Mouse (Mus musculus): ENCODE data around the gene Gm9268. TPM values are rescaled to one million over a fixed set of nuclear protein-coding genes. Genes with fewer than 3 reads are reported as not detected.
"Not testable (repeated sequence)": the region's sequence is repeated elsewhere in the genome, so short reads cannot be mapped to it uniquely, and the experiment has no call there.

Gene Gm9268
- total RNA-seq (2015): not detected in 2 replicates
- total RNA-seq (2017): not detected in 2 replicates

DNA sequence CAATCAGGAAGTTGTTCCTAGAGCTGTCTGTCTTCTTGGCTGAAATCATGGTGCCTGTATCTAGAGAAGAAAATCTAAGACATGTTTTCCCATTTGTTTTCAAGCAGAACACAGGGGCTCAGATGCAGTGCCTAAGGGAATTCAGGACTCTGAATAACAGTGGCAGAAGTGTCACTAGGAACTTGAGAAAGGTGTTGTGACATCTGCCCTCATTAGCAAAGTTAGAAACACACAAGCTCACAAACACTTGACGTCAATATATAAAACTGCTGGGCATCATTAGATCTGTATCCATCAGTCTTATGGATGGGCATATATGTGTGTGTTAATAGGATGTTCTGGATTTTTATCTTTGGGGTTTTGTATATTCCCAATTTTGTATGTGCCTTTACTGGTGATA is at the start of gene Gm9268:
Gene Gm9268 (plus strand): TSS at position 301 of the 400 bp plus-strand sequence.
- not testable (repeated sequence) for ATAC-seq (replicated peaks; ENCODE audit: poor library complexity)

DNA sequence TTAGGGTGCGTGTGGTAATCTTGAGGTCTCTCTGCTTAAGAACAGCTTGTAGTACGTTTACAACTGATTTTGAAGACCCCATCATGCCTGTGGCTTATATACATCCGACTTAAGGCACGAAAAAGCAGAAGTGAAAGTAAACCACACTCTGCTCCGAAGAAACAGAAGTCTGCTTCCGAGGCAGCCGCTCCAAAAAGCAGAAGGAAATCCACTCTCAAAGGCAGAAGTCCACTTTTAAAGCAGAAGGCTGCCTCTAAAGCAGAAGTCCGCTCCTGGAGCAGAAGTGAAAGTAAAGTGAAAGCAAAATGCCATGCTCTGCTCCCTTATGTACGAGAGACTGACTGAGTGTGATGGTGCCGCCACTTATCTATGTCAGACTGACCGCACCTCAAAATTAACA is 38.5 kb upstream of the Gm9268 start:
- ATAC-seq (replicated peaks; ENCODE audit: poor library complexity): peak; percentile 99

DNA sequence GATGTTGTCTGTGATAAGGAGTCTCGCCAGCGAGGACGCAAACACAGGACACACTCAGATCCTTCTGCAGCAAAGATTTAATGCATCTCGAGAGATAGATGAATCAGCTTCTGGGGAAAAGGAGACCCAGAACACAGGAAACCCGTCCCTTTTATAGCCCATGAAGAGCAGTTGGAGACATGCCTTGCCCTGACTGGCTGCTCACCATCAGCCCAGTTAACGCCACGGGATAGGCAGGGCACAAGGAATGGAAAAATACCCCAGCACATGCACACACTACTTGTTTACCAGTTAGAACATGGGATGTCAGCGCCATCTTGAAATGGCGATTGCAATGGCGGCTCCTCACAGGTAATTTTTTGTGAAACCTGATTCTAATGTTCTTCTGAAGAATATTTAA is 37.8 kb upstream of the Gm9268 start:
- ATAC-seq (replicated peaks; ENCODE audit: poor library complexity): no peak

DNA sequence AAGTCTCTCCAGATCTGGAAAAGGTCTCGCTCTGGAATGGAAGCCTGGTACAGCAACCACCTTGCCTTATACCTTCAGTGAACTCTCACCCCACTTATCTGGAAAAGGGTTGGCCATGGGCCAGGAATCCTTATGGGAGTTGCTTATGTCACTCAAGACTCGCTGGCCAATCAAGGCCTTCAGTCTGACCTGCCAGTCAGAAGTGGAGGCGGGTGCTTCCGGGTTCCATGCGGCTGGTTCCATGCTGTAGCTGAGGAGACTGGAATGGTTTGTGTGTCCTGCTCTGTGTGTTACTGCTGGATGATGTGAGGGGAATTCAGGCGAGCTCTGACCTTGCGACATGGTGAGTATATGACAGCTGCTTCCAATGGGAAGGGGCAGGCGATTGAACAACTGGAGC is 59.3 kb downstream of the Gm9268 start:
- ATAC-seq (replicated peaks; ENCODE audit: poor library complexity): no peak

Other genes with a start within 250 kb of the Gm9268 start
- gene Vmn2r62, start 225.2 kb upstream of the Gm9268 start, total RNA-seq (2015): not detected in 2 replicates
- not detected in 2 replicates for gene Vmn2r62, start 225.2 kb upstream of the Gm9268 start, total RNA-seq (2017)
- gene Gm2381, start 151.5 kb upstream of the Gm9268 start, total RNA-seq (2015): not detected in 2 replicates
- gene Gm2381, start 151.5 kb upstream of the Gm9268 start, total RNA-seq (2017): not detected in 2 replicates
- not detected in 2 replicates for gene Vmn2r63, start 84.9 kb upstream of the Gm9268 start, total RNA-seq (2015)
- gene Vmn2r63, start 84.9 kb upstream of the Gm9268 start, total RNA-seq (2017): not detected in 2 replicates
- not detected in 2 replicates for gene Zfp936, start 95.5 kb downstream of the Gm9268 start, total RNA-seq (2015)
- not detected in 2 replicates for gene Zfp936, start 95.5 kb downstream of the Gm9268 start, total RNA-seq (2017)